Mouse (Mus musculus) megakaryocyte, embryonic 14.5 days (primary cell): ENCODE measurements around the gene Zbtb11. TPM values are rescaled to one million over a fixed set of nuclear protein-coding genes. Genes with fewer than 3 reads are reported as not detected.

Experiments
- H3K27me3 ChIP-seq: replicated peaks from 2 replicates; pipeline ENCODE3; 2012; ENCODE audit warnings: inconsistent platforms
- H3K36me3 ChIP-seq: replicated peaks from 2 replicates; pipeline ENCODE3; 2012; ENCODE audit warnings: low read length, inconsistent platforms, mixed read lengths
- H3K4me1 ChIP-seq: 2 replicates; pipeline ENCODE4 v1.6.1; 2012; ENCODE audit warnings: inconsistent platforms
- H3K4me3 ChIP-seq: replicated peaks from 2 replicates; pipeline ENCODE3; 2012; ENCODE audit warnings: moderate library complexity, mild to moderate bottlenecking, inconsistent platforms
- H3K9me3 ChIP-seq: 2 replicates; pipeline ENCODE4 v1.6.1; 2012; ENCODE audit warnings: inconsistent platforms
- FLI1 ChIP-seq: IDR thresholded peaks from 2 replicates; pipeline ENCODE4 v1.6.1; 2012; ENCODE audit warnings: low read length, inconsistent platforms, mixed read lengths
- GATA1 ChIP-seq: IDR thresholded peaks from 3 replicates; pipeline ENCODE4 v1.6.1; 2012; ENCODE audit warnings: mixed read lengths, low read length, inconsistent platforms, borderline replicate concordance
- polyA plus RNA-seq: library from polyadenylated mRNA; stranded (reverse); fragments of >175 nt; gene quantifications from 2 replicates; pipeline ENCODE4 v1.2.3, GENCODE M21; 2012; ENCODE audit warnings: low replicate concordance; ENCODE audit not compliant: insufficient read depth

Zbtb11 gene
- polyA plus RNA-seq, 1 experiment = 1.0 TPM

GRCm38 (mm10) chr16:55969147-55969546 is 4.5 kb upstream of the Zbtb11 start:
- Histone ChIP-seq H3K27me3 (no peaks in the 10 kb centered on the region), H3K9me3 (no peaks in the 10 kb centered on the region), H3K36me3 (peaks cover 46% of the 10 kb centered on the region), H3K4me1 (peaks cover 61% of the 10 kb centered on the region), H3K4me3 (no peak overlapping the region)
- no peak for TF ChIP-seq FLI1
- no peak for TF ChIP-seq GATA1

- Histone ChIP-seq H3K4me1 (peaks cover 55% of the 10 kb centered on the region), H3K27me3 (no peaks in the 10 kb centered on the region), H3K4me3 (no peak overlapping the region), H3K9me3 (no peaks in the 10 kb centered on the region), H3K36me3 (peaks cover 46% of the 10 kb centered on the region)
- TF ChIP-seq GATA1 (no peak), FLI1 (no peak)
Observed at GRCm38 (mm10) chr16:55970416-55970815, 3.3 kb upstream of the Zbtb11 start.

GRCm38 (mm10) chr16:55971735-55972615 is 1.7 kb upstream of the Zbtb11 start:
- Histone ChIP-seq H3K4me3 (no peak overlapping the region), H3K27me3 (no peaks in the 10 kb centered on the region), H3K9me3 (no peaks in the 10 kb centered on the region), H3K36me3 (peaks cover 46% of the 10 kb centered on the region), H3K4me1 (peaks cover 64% of the 10 kb centered on the region)
- no peak for TF ChIP-seq FLI1
- no peak for TF ChIP-seq GATA1

GRCm38 (mm10) chr16:55972626-55973201 is 969 bp upstream of the Zbtb11 start:
- Histone ChIP-seq H3K4me1 (peaks cover 59% of the 10 kb centered on the region), H3K27me3 (no peaks in the 10 kb centered on the region), H3K4me3 (peak overlapping the region; percentile 99), H3K36me3 (peaks cover 43% of the 10 kb centered on the region), H3K9me3 (no peaks in the 10 kb centered on the region)
- TF ChIP-seq FLI1 (no peak), GATA1 (no peak)

GRCm38 (mm10) chr16:55974256-55974902 is 696 bp downstream of the Zbtb11 start:
- Histone ChIP-seq H3K9me3 (no peaks in the 10 kb centered on the region), H3K4me3 (peak overlapping the region; percentile 99), H3K27me3 (no peaks in the 10 kb centered on the region), H3K36me3 (peaks cover 39% of the 10 kb centered on the region), H3K4me1 (peaks cover 52% of the 10 kb centered on the region)
- no peak for TF ChIP-seq FLI1
- TF ChIP-seq GATA1 = no peak

- peaks cover 47% of the 10 kb centered on the region for H3K4me1 ChIP-seq
- H3K27me3 ChIP-seq = no peaks in the 10 kb centered on the region
- TF ChIP-seq FLI1 (no peak), GATA1 (no peak)
- no peaks in the 10 kb centered on the region for H3K9me3 ChIP-seq
- H3K4me3 ChIP-seq = peak overlapping the region; percentile 99
- H3K36me3 ChIP-seq = peaks cover 35% of the 10 kb centered on the region
Observed at GRCm38 (mm10) chr16:55974903-55975285, 1.2 kb downstream of the Zbtb11 start.

- Histone ChIP-seq H3K9me3 (no peaks in the 10 kb centered on the region), H3K36me3 (peaks cover 81% of the 10 kb centered on the region), H3K4me1 (peaks cover 5% of the 10 kb centered on the region; the same call in 1 of the 2 replicates), H3K27me3 (no peaks in the 10 kb centered on the region), H3K4me3 (no peak overlapping the region)
- TF ChIP-seq GATA1 = no peak
- no peak for TF ChIP-seq FLI1
Observed at GRCm38 (mm10) chr16:55986001-55986400, 12.3 kb downstream of the Zbtb11 start.

GRCm38 (mm10) chr16:55990311-55990710 is 16.6 kb downstream of the Zbtb11 start:
- no peaks in the 10 kb centered on the region for H3K9me3 ChIP-seq
- no peak for TF ChIP-seq FLI1
- TF ChIP-seq GATA1 = no peak
- peaks cover 3% of the 10 kb centered on the region; the same call in 1 of the 2 replicates for H3K4me1 ChIP-seq
- peaks cover 80% of the 10 kb centered on the region for H3K36me3 ChIP-seq
- no peaks in the 10 kb centered on the region for H3K27me3 ChIP-seq
- no peak overlapping the region for H3K4me3 ChIP-seq

- H3K4me3 ChIP-seq = no peak overlapping the region
Observed at GRCm38 (mm10) chr16:55994235-55994634, 20.6 kb downstream of the Zbtb11 start.

More at GRCm38 (mm10) chr16:55994235-55994634, 20.6 kb downstream of the Zbtb11 start:
- no peaks in the 10 kb centered on the region for H3K9me3 ChIP-seq
- TF ChIP-seq FLI1 (no peak), GATA1 (no peak)
- H3K4me1 ChIP-seq = peaks cover 3% of the 10 kb centered on the region; the same call in 1 of the 2 replicates
- peaks cover 85% of the 10 kb centered on the region for H3K36me3 ChIP-seq
- no peaks in the 10 kb centered on the region for H3K27me3 ChIP-seq
